Mouse (Mus musculus): ENCODE measurements around the gene Tmem88b. TPM values are rescaled to one million over a fixed set of nuclear protein-coding genes. Genes with fewer than 3 reads are reported as not detected.
"Not testable (repeated sequence)": the region's sequence is repeated elsewhere in the genome, so short reads cannot be mapped to it uniquely, and the experiment has no call there.

Tmem88b gene
- total RNA-seq, 2 experiments from 2014 or later, result 0.64 to 1.3 TPM

- intact Hi-C loops (cut with DNase I), result loop anchor here (1.0 kb wide), 1 partner anchor 15 kb away; no protein-coding TSS in a partner anchor
- DNase-seq, result no peak
Measured at GRCm38 (mm10) chr4:155769496-155769879, 16.2 kb downstream of the Tmem88b start.

- no peak for DNase-seq
- intact Hi-C loops (cut with DNase I), result loop anchor here (5.0 kb wide), 1 partner anchor 140 kb away; the partner anchor contains the start of gene Cdk11b
Measured at GRCm38 (mm10) chr4:155762357-155762756, 23.3 kb downstream of the Tmem88b start.

- no peak for DNase-seq
- intact Hi-C loops (cut with DNase I), result loop anchor here (5.0 kb wide), 1 partner anchor 139 kb away; the partner anchor contains the start of gene Cdk11b
Measured at GRCm38 (mm10) chr4:155761356-155762099, 24.1 kb downstream of the Tmem88b start.

- peak; percentile 98 for DNase-seq
- intact Hi-C loops (cut with DNase I), result loop anchor here (5.0 kb wide), 1 partner anchor 138 kb away; the partner anchor contains the start of gene Cdk11b
Measured at GRCm38 (mm10) chr4:155760613-155761355, 24.9 kb downstream of the Tmem88b start, which contains the start of gene Atad3a. Gene Atad3a (minus strand): TSS chr4:155761093.

GRCm38 (mm10) chr4:155759862-155760612, 25.6 kb downstream of the Tmem88b start:
- DNase-seq, result no peak
- intact Hi-C loops (cut with DNase I), result loop anchor here (5.0 kb wide), 2 partner anchors 38 to 138 kb away; partner anchors contain the start of gene Cdk11b

- intact Hi-C loops (cut with DNase I), result loop anchor here (5.0 kb wide), 1 partner anchor 35 kb away; no protein-coding TSS in a partner anchor
- no peak for DNase-seq
Measured at GRCm38 (mm10) chr4:155757011-155757410, 28.7 kb downstream of the Tmem88b start.

- no peak for DNase-seq
Measured at GRCm38 (mm10) chr4:155746575-155747490, 38.8 kb downstream of the Tmem88b start.

GRCm38 (mm10) chr4:155746036-155746548, 39.6 kb downstream of the Tmem88b start:
- intact Hi-C loops (cut with DNase I), result no loop called here

More at GRCm38 (mm10) chr4:155746575-155747490, 38.8 kb downstream of the Tmem88b start:
- intact Hi-C loops (cut with DNase I), result no loop called here

GRCm38 (mm10) chr4:155745136-155745535, 40.5 kb downstream of the Tmem88b start:
- intact Hi-C loops (cut with DNase I), result no loop called here
- no peak for DNase-seq

More at GRCm38 (mm10) chr4:155746036-155746548, 39.6 kb downstream of the Tmem88b start:
- DNase-seq, result no peak

GRCm38 (mm10) chr4:155744474-155744873, 41.2 kb downstream of the Tmem88b start:
- intact Hi-C loops (cut with DNase I), result no loop called here
- no peak for DNase-seq

- no peak for DNase-seq
- intact Hi-C loops (cut with DNase I), result no loop called here
Measured at GRCm38 (mm10) chr4:155742684-155743083, 43.0 kb downstream of the Tmem88b start.

GRCm38 (mm10) chr4:155740681-155741080, 45.0 kb downstream of the Tmem88b start:
- DNase-seq; intact Hi-C loops (cut with DNase I): not testable (repeated sequence)

- intact Hi-C loops (cut with DNase I), result no loop called here
- DNase-seq, result peak in 1 of 2 experiments; percentile 37
Measured at GRCm38 (mm10) chr4:155739741-155740636, 45.7 kb downstream of the Tmem88b start.

GRCm38 (mm10) chr4:155739152-155739551, 46.5 kb downstream of the Tmem88b start:
- DNase-seq, result no peak
- intact Hi-C loops (cut with DNase I), result no loop called here

- DNase-seq, result no peak
- intact Hi-C loops (cut with DNase I), result no loop called here
Measured at GRCm38 (mm10) chr4:155738262-155738661, 47.4 kb downstream of the Tmem88b start.

- DNase-seq, result no peak
- intact Hi-C loops (cut with DNase I), result no loop called here
Measured at GRCm38 (mm10) chr4:155736421-155736820, 49.3 kb downstream of the Tmem88b start.

- intact Hi-C loops (cut with DNase I), result no loop called here
- no peak for DNase-seq
Measured at GRCm38 (mm10) chr4:155735788-155736187, 49.9 kb downstream of the Tmem88b start.
